Mouse (Mus musculus) olfactory bulb, adult 2 months (tissue): ENCODE measurements around the gene Slc5a3.

Experiments
- CTCF ChIP-seq: fragments of 200-500 bp; IDR thresholded peaks from 2 replicates; pipeline ENCODE4 v1.5.1; 2012; ENCODE audit warnings: low read depth, mild to moderate bottlenecking, low read length, moderate library complexity; ENCODE audit not compliant: insufficient read depth
- POLR2A ChIP-seq: fragments of 200-500 bp; IDR thresholded peaks from 2 replicates; pipeline ENCODE4 v1.6.1; 2012; ENCODE audit warnings: mild to moderate bottlenecking, low read depth, low read length, moderate library complexity; ENCODE audit not compliant: insufficient read depth

DNA sequence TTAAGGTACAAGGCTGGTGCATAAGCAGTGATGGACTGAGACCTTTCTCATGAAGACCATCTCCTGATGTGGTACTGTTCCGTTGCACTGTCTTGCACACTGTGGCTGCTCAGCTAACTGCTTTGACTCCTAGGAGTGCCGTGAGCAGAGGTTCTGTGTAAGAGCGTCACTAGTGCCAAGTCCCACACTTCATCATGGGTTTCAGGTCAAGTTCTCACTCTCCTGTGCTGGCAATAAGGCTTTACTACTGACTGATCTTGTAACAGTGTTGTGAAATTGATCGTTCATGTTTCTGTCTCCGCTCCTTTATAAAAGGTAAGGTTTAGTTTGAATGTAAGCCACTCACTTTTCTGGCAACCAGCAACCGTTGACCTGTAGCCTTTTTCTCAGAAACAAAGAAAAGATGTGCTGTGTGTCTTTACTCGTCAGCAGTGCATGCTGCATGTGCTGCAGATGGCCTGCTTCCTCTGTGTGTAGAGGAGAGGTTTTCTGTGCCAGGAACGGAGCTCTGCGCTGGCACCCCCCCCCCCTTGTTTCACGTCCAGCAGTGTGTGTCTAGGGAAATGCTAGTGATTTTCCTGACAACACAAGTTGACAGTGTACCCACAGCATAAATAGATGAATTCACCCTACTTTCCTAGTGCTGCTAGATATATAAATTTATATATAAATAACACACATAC lies 25.8 kb downstream of the Slc5a3 start:
- no peak for TF ChIP-seq CTCF
- no peak for TF ChIP-seq POLR2A
